Mouse (Mus musculus) embryonic stem cell, embryonic (primary cell): ENCODE data around the gene Pate4.

Experiments
- CTCF ChIA-PET, 4 experiments: fragments of 300-600 bp in 2 of 4; fragments of 350-600 bp in 2 of 4; sonication (Branson Sonifier 250); formaldehyde crosslinking; loops; one replicate each; lab custom pipeline; 2022; ENCODE audit warnings: inconsistent platforms in 2 of 4; lab: Charles Lee
- POLR2A ChIA-PET, 4 experiments: fragments of 300-600 bp in 2 of 4; fragments of 350-600 bp in 2 of 4; sonication (Branson Sonifier 250); formaldehyde crosslinking; loops; one replicate each; lab custom pipeline; 2022; ENCODE audit warnings: antibody characterized with exemption in 4 of 4, inconsistent platforms in 1 of 4; lab: Charles Lee

Gene Pate4

DNA sequence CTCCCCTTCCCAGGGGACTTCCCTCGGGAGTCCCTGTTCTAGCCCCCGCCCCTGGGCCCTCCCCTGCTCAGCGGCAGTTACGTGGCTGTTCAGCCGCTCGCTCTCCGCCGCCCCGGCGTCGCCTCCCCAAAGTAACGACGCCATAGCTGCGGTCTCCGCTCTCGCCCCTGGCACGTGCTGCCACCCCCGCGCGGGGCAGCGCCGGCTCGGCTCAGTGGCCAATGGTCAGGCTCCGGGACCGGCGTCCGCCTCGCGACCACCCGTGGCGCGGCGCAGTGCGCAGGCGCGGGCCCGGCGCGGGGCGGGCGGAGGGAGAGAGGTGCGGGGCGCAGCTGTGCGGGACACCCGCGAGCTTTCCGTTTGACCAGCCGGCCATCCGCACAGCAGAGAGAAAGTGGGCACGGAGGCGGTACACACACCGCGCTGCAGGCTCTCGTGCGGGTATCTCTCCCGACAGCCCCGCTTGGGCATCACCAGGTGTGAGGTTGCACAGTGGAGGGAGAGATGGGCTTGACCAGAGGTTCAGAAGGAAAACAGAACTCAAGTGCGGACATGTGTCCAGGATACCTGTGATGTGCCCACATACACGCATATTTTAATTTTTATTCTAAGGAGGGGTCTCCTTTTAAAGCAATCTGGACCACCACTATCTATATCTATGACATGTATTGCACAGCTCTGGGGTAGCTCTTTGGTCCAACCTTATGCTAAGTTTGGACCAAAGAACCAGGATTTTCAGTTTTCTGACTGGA lies 53.3 kb downstream of the Pate4 start, which contains the start of the genes Ddx25 and Pus3:
Ddx25 (minus strand) TSS at position 272 of the 752 bp plus-strand sequence.
Pus3 (plus strand) TSS at position 339 of the 752 bp plus-strand sequence.
- CTCF ChIA-PET, result interaction anchor here in 3 of 4 experiments (0.6 to 2.0 kb wide), 6 partner anchors 17 to 234 kb away, joined by 3 to 8 read pairs (median 4); no protein-coding TSS in a partner anchor
- POLR2A ChIA-PET, result interaction anchor here (0.6 to 6.6 kb wide), 22 partner anchors 11 to 441 kb away, joined by 3 to 69 read pairs (median 5); partner anchors contain the start of genes Hyls1 (in 4 of the 4), Pate2 (in 4 of the 4), Foxred1 (in 2 of the 4) and Srpr (in 1 of the 4)
